Mouse (Mus musculus) heart, postnatal 14 days (tissue): Measurements from ENCODE around the gene Spice1. TPM values are rescaled to one million over a fixed set of nuclear protein-coding genes. Genes with fewer than 3 reads are reported as not detected.

ENCODE experiments used
- DNase-seq, 2 experiments: peaks; one replicate each; pipeline ENCODE4 v3.0.0; 2021 to 2022
- intact Hi-C: fragments of 180-260 bp; cut with DNase I; formaldehyde crosslinking; loops from one replicate; pipeline ENCODE4 v1.15.1; 2025
- total RNA-seq, 2 experiments: library from RNA; stranded (reverse); gene quantifications; 2 replicates each; pipeline ENCODE4 v1.2.3; 2021

Spice1 gene
- total RNA-seq, 2 experiments from 2014 or later: 8.8 to 10.0 TPM

DNA sequence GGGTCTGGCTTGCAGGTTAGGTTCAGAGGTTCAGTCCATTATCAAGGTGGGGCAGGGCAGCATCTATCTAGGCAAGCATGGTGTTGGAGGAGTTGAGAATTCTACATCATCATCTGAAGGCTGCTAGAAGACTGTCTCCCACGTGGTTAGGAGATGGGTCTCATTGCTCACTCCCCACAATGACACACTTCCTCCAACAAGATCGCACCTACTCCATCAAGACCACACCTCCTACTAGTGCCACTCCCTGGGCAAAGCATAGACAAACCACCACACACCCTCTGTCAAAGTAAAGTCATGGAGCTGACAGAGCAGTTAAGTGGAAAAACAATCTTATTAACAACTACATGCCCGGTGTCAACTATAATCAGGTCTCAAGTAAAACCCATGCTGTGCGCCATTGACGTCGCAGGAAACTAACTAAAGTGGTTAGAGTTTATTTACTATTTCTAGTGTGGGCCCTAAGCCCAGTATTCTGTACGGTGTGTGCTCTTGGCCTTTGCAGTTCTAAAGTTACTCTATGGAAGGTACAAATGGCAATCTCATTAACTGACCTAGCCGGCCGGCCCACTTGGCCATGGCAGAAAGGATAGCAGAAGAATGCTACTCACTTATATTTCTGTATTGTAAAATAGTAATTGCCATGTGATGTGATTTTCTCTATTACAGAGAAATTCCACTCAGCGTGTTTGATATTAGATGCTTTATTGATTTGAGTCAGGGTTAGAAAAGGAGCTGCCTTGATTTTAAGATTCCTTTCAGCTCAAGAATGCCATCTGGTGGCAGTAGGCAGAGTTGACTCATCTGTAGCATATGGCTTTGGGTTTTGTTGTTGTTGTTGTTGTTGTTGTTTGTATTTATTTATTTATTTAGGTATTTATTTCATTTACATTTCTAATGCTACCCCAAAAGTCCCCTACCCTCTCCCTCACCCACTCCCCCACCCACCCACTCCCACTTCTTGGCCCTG lies 15.3 kb downstream of the Spice1 start:
- peak; percentile 22 to 49 for DNase-seq
- intact Hi-C loops: loop anchor here (1.0 to 10.0 kb wide), 4 partner anchors 13 to 187 kb away; partner anchors contain the start of gene Usf3

DNA sequence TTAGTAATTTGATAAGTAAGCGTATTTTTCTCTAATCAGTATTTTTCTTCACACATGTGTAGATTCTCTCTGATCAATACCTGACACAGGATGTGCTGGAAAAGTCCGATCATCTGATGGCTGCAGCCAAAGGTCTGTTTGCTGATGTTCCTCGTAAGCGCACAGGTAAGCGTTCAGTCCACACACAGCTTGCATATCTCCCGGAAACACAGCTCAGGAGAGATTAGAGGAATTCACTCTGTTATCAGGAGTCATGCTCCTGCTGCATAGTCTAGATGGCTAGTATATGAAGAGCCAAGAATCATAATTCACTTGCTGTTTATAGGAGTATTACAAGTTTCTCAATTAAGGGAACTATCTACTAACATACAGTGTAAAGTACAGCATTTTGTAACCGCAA lies 18.6 kb downstream of the Spice1 start:
- no peak for DNase-seq
- intact Hi-C loops: loop anchor here (10.0 kb wide), 1 partner anchor 191 kb away; the partner anchor contains the start of gene Usf3

DNA sequence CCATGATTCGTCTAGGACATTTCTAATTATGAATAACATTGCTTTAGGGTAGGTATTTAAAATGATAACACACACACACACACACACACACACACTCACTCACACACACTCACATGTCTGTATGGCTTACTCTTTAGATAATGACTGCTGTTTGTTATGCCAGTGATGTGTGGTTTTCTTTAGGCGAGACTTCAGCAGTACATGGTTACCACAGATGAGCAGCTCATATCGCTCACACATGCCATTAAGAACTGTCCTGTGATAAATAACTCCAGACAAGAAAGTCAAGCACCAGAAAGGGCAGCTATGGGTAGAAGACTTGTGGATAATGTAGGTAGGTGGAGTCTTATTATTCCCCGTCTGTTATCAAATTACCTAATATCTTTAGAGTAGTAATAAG lies 28.5 kb downstream of the Spice1 start:
- intact Hi-C loops: no loop called here
- DNase-seq: no peak

DNA sequence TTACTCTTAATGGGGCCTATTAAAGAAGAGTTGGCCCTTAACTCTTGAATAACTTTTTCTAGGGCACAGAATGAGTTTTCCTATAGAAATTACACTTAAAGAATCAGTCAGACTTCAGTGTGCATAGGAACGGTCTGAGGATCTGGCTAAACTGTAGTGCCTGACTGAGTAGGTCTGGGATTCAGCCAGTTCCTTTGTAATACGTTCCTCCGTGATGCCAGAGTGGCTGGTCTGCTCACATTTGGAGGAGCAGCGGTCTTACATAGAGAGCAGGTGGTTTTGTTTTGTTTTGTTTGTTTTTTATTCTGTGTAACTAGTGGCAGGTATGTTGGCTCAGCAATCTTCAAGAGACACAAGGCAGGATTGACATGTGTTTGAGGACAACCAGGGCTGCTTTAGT lies 33.1 kb downstream of the Spice1 start:
- DNase-seq: no peak
- intact Hi-C loops: no loop called here

DNA sequence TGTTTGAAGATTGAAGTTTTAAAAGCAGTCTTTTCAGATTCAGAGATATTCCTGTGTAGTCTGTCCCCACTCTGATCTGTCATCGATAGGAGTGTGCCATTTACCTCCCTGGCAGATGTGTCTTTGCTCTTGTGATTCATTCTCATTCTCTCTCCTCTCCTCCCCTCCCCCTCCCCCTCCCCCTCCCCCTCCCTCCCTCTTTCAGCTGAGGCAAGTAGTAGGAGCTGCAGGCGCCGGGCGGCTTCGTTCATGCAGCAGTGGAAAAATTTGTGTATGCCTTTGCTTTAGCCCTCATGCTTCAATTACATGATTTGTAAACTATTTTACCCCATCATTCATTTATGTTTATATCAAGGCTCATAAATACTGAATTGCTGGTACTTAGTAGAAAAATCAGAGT lies 34.7 kb downstream of the Spice1 start:
- DNase-seq: no peak
- intact Hi-C loops: no loop called here

DNA sequence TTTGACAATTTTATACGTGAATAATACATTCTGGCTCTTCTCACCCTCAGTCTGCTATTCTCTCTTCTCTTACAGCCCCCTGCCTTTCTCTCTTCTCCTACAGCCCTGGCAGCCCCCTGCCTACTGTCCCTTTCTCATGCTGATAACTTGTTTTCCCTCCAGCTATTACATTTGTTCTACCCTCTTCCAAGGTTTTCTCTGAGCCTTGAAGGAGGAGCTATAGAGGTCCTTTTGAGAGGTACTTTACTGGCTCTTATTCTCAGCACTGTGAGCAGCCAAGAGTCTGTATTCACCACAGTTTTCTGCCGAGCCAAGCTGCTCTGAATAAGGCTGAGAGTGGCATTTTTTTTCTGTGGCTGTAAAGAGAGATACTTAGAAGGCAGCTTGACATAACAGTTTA lies 36.6 kb downstream of the Spice1 start:
- intact Hi-C loops: no loop called here

DNA sequence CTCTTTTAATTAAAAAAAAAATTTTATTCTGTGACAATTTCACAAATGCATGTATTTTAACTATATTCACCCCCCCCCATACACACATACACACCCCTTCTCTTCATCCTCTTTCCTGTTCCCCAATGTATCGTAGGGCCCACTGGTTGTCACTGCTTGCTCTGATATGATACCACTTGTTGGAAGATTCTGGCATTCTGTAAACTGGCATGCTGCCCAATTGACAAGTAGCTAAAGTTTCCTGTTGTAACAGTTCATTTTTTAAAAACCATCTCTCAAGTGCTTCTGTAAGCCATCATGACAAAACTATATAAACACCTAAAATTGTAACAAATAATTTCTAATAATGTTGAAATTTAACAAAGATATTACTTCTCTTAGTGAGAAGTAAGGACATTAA lies 37.3 kb downstream of the Spice1 start:
- intact Hi-C loops: no loop called here

More for the DNA sequence above, 36.6 kb downstream of the Spice1 start:
- no peak for DNase-seq

DNA sequence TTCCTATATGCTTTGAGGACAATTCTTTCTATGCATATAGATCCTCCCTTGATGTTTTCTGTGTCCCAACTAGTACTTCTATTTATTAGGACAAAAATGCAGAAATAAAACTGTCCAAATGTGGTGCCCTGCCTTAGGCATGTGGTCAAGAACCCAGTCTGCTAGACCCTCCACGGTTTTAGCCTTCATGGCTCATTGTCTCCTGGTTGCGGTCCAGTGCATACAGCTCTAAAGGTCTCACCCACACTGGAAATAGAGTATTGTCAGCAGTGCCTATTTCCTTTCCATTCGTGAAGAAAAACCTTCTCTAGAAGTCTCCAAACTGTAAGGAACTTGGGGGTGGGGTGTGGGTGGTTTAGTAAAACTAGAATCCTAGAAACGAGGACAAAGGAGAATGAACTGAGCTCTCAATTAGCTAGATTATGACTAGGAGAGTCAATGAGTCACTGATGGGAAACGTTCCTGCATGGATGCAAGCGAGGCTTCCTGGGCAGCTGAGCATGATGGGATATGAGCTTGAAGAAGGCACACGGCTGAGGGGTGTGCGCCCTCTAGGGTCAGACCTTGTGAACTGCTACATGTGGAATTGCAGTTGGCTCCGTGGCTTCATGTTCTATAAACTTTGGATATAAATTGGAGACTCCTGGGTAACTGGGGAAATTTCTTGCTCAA lies 45.1 kb downstream of the Spice1 start:
- DNase-seq: peak; percentile 29 to 36
- intact Hi-C loops: no loop called here

More for the DNA sequence above, 37.3 kb downstream of the Spice1 start:
- no peak for DNase-seq

DNA sequence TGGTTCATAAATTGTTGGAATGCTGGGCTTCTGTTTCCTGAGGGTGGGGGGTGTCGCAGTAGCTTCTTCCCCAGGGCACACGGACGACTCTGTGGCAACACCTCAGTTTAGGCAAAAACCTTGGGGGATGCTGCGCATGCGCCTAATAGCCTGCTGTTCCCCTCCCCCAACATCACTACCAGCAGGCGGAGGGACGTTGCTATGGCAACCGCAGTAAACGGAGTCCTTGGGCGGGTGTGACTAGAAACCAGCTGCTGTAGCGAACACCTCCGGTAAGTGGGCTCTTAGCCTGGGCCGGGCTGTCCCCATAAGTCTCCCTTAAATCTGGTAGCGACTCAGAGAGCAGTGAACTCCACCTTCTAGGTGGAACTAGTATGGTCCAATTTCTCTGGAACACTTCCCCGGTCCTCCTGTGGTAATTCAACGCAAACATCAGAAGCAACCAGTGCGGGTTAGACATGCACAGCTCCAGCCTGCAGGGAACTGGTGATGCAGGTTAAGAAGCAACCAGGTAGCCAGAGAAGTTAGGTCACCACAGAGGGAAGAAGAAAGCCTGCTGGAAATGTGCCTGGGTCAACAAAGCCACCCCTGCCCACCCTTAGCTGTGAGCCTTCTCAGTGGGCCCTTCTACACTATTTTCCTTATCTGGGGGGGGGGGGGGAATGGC lies 47.8 kb downstream of the Spice1 start, which contains the start of gene Cfap44:
TSS of gene Cfap44 (plus strand) at position 220 of the 667 bp plus-strand sequence.
- intact Hi-C loops: no loop called here
- DNase-seq: peak; percentile 50 to 59

DNA sequence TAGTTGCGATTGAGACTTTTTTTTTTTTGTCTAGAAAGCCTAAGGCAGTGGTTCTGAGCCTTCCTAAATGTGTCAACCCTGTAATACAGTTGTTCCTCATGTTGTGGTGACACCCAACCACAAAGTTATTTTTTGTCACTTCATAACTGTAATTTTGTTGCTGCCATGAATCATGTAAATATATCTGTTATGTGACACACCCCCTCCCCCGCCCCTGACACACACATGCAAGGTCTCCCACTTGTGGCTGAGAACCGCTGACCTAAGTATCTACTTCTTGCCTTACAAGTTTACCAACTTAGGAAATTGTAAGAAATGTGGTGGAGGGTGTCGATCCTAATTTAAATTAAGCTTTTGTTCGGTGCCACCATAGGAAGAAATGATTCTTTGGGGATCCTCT lies 58.0 kb downstream of the Spice1 start:
- intact Hi-C loops: no loop called here
- DNase-seq: no peak

DNA sequence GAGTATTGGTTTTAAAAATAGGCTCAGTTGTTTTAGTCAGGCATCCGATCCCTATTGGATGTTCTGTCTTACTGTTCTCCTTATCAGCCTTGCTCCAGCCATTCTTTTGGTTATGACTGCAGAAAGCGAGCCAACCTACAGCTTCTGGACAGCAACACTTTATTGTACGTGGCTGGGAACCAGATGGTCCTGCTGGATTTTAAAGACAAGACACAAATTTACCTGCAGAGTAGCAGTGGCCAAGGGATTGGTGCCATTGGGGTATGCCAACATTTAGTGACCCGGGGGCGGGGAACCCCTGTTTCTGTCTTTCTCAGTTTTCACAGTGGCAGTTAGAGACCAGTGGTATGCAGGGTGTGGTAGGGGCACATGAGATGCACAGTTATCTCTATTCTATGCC lies 60.3 kb downstream of the Spice1 start:
- no peak for DNase-seq
- intact Hi-C loops: no loop called here

DNA sequence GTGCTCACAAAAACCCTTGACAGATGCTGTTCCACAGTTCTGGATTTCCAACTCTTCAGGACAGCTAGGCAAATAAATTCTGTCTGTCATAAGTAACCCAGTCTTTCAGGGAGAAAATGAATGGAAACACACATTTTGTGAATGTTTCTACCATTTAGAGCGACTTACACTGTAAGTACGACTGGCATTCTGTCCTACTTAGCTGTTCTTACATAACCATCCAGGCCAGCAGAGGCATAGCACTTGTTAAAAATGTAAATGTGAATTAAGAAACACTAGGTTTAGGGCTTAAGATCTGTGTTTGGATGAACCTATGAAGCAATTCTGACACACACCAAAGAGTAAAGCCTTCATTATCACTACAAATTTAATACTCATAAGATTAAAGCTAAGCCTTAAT lies 61.4 kb downstream of the Spice1 start:
- DNase-seq: no peak
- intact Hi-C loops: no loop called here

DNA sequence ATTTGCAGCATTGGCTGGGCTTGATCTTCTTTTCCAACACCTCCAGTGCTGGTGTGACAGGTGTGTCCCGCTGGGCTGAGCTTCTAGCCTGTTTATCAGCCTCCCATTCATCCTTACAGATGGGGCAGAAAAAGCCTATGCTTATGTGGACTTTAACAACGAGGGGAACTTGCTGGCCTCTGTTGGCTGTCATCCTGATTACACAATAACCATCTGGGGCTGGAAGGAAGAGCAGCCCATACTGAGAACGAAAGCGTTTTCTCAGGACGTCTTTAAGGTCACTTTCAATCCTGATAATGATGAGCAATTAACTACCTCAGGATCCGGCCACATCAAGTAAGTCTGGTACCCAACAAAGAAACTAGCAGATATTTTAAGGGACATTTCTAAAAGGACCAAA lies 63.3 kb downstream of the Spice1 start:
- intact Hi-C loops: no loop called here
- DNase-seq: peak in 1 of 2 experiments; percentile 9

DNA sequence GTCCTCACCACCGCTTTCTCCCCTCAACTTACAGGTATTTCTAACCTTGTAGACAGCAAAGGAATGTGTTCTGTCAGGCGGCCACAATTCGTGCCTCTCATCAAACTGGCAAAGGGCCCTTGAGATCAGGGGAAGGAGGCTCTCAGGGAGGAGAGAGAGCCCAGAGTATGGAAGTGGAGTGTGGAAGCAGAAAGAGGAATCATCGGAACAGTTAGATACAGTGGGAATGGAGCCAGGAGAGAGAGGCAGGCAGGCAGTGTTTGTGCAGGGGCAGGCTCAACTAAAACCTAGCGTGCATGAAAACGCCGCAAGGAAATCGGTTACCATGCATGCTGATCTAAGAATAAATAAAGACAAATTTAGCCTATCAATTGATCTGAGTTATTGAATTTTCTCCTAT lies 70.7 kb downstream of the Spice1 start:
- intact Hi-C loops: no loop called here
- no peak for DNase-seq

DNA sequence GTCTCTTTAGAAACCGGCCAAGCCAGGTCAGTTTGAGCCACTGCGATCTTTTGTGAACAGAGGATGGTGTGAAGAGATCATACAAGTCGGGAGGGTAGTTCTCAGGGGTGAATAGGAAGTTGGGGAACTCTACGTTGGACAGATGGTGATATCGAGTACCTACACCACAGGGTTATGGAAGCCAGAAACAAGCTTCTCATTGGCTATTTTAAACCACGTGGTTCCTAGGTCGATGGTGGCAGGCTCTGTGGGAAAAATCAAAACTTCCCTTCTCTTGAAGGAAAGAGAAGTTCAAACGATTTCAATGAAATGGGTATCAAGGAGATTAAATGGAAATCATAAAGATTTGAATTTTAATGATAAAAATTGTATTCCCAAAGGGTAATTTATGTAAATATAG lies 74.8 kb downstream of the Spice1 start:
- no peak for DNase-seq
- intact Hi-C loops: no loop called here

DNA sequence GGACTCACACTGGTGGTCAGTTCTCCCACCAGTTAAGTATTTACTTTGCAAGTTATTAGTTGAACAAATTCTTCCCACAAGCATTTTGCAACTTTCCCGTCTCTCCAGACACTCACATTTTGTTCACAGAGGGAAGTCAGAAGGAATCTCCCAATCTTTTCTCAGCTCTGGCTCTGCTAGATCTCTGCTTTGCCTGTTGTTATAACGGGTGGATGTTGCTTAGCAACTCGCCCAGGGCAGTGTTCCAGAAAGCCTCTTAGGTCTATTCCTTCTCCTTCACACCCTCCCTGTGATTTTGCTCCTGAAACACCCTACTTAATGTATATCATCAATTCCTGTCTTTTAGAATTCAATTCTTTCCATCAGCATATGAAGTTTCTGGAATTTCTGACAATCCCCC lies 76.6 kb downstream of the Spice1 start:
- intact Hi-C loops: no loop called here
- peak in 1 of 2 experiments; percentile 17 for DNase-seq

DNA sequence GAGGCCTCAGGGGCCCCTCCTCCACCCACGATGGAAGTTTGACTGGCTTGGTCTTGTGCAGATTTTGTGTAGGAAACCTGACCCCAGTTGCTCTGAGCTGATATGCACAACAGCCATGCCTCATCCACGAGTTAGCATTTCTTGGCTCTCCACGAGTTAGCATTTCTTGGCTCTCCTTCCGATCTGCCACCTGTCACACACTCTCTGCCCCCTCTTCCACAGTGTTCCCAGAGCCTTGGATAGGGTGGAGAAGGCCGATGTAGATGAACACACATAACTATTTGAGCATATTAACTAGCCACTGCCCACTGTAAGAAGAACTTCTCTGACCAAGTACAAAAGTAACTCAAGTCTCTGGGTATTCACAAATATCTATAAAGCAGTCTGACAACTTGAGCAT lies 81.5 kb downstream of the Spice1 start:
- intact Hi-C loops: no loop called here

DNA sequence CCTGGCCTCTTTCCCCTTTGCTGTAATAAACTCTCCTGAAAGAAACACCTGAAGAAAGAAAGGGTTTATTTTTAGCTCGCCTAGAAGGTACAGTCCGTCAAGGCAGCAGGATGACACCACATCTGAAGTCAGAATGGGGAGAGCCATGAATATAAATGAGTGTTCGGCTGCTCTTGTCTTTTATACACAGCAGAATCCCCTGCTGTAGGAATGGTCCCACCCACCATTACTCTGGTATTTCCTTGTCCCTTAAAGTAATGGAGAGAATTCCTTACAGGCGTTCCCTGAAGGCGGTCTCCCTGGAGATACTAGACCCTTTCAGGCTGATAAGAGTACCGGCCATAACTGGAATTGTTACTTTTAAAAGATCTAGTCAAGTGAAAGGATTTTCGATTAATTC lies 83.1 kb downstream of the Spice1 start:
- DNase-seq: no peak
- intact Hi-C loops: no loop called here

More for the DNA sequence above, 81.5 kb downstream of the Spice1 start:
- no peak for DNase-seq

DNA sequence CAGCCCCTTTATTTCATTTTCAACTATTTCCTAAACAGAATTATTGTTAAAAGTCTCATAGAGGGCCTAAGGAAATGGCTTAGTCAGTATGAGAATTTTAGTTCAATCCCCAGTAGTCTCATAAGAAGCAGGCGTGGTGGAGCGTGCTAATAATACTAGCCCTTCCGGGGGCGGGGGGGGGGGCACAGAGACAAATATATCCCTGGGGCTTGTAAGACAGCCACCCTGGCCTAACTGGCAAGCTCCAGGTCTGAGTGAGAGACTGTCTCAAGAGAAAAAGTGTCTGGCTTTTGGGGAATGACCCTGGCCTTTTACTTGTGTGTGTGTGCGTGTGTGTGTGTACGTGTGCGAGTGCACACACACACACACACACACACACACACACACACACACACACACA lies 88.0 kb downstream of the Spice1 start:
- no peak for DNase-seq
- intact Hi-C loops: no loop called here

DNA sequence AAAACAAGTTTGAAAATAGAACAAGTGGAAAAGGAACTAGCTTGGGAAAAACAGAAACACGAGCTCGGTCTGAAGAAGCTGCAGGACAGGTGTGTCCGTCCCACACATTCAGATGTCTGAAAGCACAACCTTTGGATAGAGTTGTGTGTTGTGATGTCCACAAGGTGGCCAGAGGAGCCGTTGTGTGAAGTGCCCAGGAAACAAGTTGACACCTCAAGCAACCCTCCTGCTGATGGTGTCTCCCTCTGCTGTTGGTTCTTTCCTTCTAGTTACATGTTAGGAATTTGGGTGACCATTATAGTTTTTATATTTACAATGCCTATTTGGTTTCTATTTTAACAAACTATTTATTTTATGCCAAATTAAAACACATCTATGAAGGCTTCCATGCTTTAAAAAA lies 88.6 kb downstream of the Spice1 start:
- no peak for DNase-seq
- intact Hi-C loops: no loop called here
